In genomic region chr2:32037279-32037858, GRCm38 (mm10) we compare ENCODE assay signal across 15 mouse cellular contexts. TPM values are rescaled to one million over a fixed set of nuclear protein-coding genes. Genes with fewer than 3 reads are reported as not detected.
DNase-seq lines count a peak whose midpoint lies in the region; ATAC-seq and TF ChIP-seq lines count a peak whose summit lies in the region.
"Had no signal": no experiment of that assay in that cellular context is flagged by ENCODE, and none has a peak within 500 bp of the region (broad histone marks: within the 10 kb centered on the region; RNA-seq: fewer than 3 reads in every experiment).

No protein-coding gene starts in this region.

- DNase-seq in kidney, postnatal 0 days (ENCODE audit: low spot score): peak; percentile 45
- DNase-seq in kidney, adult 18-20 months: no peak
- DNase-seq in spleen, postnatal 36 days (ENCODE audit: low spot score in 2 of 2): peak; percentile 28 to 44
- DNase-seq in spleen, postnatal 10 days (ENCODE audit: low spot score in 2 of 2): no peak
- peak; percentile 61 for DNase-seq in thymus, postnatal 25 days
- no peak for DNase-seq in left cerebral cortex, adult 11 months (ENCODE audit: low spot score)
- DNase-seq in frontal cortex, postnatal 25 days (ENCODE audit: low spot score in 2 of 2): no peak
- DNase-seq: adrenal gland, postnatal 10 days; cerebellum, adult 11 months; kidney, adult 9 months; layer of hippocampus, postnatal 36 days; lung, postnatal 10 days; retina, postnatal 1 day had no signal

- 56% methylated on average over 6 of the region's 6 CpGs for WGBS in kidney, postnatal 0 days

- no peak overlapping the region for H3K9ac ChIP-seq in kidney, postnatal 0 days (ENCODE audit: low read depth, low read length)

- H3K9me3 ChIP-seq in kidney, postnatal 0 days (replicated peaks; ENCODE audit: low read length): no peaks in the 10 kb centered on the region
- H3K9me3 ChIP-seq: forebrain, embryonic 10.5 days had no signal

- H3K27ac ChIP-seq in kidney, postnatal 0 days: peak overlapping the region; percentile 68
- H3K27ac ChIP-seq in cortical plate, adult 2 months (ENCODE audit: insufficient read depth, low read length): peak overlapping the region; percentile 25; the same call in 1 of the 2 replicates
- H3K27ac ChIP-seq: forebrain, embryonic 10.5 days had no signal

- no peak for TF ChIP-seq POLR2A in cortical plate, adult 2 months (IDR thresholded peaks at IDR 0.05; ENCODE audit: extremely low read depth, insufficient read depth, low read length)

- H3K36me3 ChIP-seq in kidney, postnatal 0 days (ENCODE audit: insufficient read depth, low read length): peaks cover 52% of the 10 kb centered on the region

- H3K27me3 ChIP-seq in kidney, postnatal 0 days (ENCODE audit: insufficient read depth, low read length): no peaks in the 10 kb centered on the region

- ATAC-seq in kidney, postnatal 0 days (replicated peaks; ENCODE audit: low FRiP score, low read depth): no peak

- no peak for TF ChIP-seq CTCF in kidney, postnatal 0 days (IDR thresholded peaks at IDR 0.05; ENCODE audit: low read depth)
- no peak for TF ChIP-seq CTCF in cortical plate, adult 2 months (IDR thresholded peaks at IDR 0.05; ENCODE audit: extremely low read depth, insufficient read depth, low read length)

- H3K4me1 ChIP-seq in kidney, postnatal 0 days (replicated peaks; ENCODE audit: insufficient read depth, low read length): no peaks in the 10 kb centered on the region
- H3K4me1 ChIP-seq in cortical plate, adult 2 months (ENCODE audit: control insufficient read depth, insufficient read depth, low read length): peaks cover 5% of the 10 kb centered on the region; the same call in 1 of the 2 replicates
- H3K4me1 ChIP-seq: forebrain, embryonic 10.5 days had no signal

- H3K4me3 ChIP-seq in kidney, postnatal 0 days (replicated peaks; ENCODE audit: low read depth, low read length): no peak overlapping the region
- no peak overlapping the region for H3K4me3 ChIP-seq in cortical plate, adult 2 months (ENCODE audit: insufficient read depth, low read length)
- H3K4me3 ChIP-seq: forebrain, embryonic 10.5 days had no signal

- no peak overlapping the region for H3K4me2 ChIP-seq in kidney, postnatal 0 days (ENCODE audit: low read length)

RNA-seq across cellular contexts. Expression of gene Fam78a, which starts 47.3 kb away (rescaled TPM):
- 0.79 and 0.82 TPM in 2 replicates for polyA plus RNA-seq in kidney, postnatal 0 days (2015; fragmentation: Nextera tagmentation; extraction: Ambion mirVana)
- 3.2 and 3.7 TPM in 2 replicates for polyA plus RNA-seq in cortical plate, adult 2 months (2012; rRNA removed)

RNA-seq across cellular contexts. Expression of gene Plpp7, which starts 58.0 kb away (rescaled TPM):
- 4.5 and 4.7 TPM in 2 replicates for polyA plus RNA-seq in kidney, postnatal 0 days (2015; fragmentation: Nextera tagmentation; extraction: Ambion mirVana)
- 34.5 and 36.4 TPM in 2 replicates for polyA plus RNA-seq in cortical plate, adult 2 months (2012; rRNA removed)

Comparison
In these comparisons a context has a peak if more than half of its experiments do, and no peak if none do; other contexts are left out.
1. DNase-seq: peak in kidney, postnatal 0 days (single experiment), spleen, postnatal 36 days (2 of 2) and thymus, postnatal 25 days (single experiment); none in kidney, adult 18-20 months (single experiment), spleen, postnatal 10 days (0 of 2), left cerebral cortex, adult 11 months (single experiment) and frontal cortex, postnatal 25 days (0 of 2).